Mouse (Mus musculus): ENCODE data around the gene Slc6a5.

GRCm38 (mm10) chr7:49946691-49947090 is 36.7 kb downstream of the Slc6a5 start:
- no peak for TF ChIP-seq CTCF (IDR thresholded peaks at IDR 0.05; ENCODE audit: control insufficient read depth, insufficient read depth, insufficient replicate concordance, low read depth, low read length)
- no peak for TF ChIP-seq POLR2A (IDR thresholded peaks at IDR 0.05; ENCODE audit: control insufficient read depth, low read depth, low read length)
